Mouse (Mus musculus): ENCODE data around the gene Trio.

DNA sequence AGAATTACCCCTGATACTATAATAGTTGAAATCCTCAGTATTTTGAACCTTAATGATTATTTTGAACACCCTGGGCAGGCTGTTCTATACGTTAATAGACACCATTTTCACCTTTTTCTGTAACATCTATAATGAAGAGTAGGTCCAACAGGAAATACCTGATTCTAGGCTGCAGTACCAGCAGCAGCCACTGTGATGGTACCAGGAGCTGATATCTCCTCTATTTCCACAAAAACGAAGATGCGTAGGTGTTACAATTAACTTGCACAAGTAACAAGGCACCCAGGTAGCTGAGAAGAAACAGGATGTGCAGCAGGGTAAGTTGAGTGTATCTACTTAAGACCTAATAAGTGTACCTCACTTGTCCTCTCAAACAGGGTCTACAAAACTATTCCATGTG lies 77.8 kb downstream of the Trio start:
- no peak for TF ChIP-seq CTCF (IDR thresholded peaks at IDR 0.05; ENCODE audit: extremely low read depth, insufficient read depth, insufficient read length, insufficient replicate concordance)
- TF ChIP-seq POLR2A (IDR thresholded peaks at IDR 0.05; ENCODE audit: low read depth, low read length), result no peak
